Mouse (Mus musculus) MEL (cell line): ENCODE data around the gene Prcd. TPM values are rescaled to one million over a fixed set of nuclear protein-coding genes. Genes with fewer than 3 reads are reported as not detected.

Experiments
- DNase-seq: peaks from one replicate; pipeline ENCODE4 v3.0.0; 2011; ENCODE audit warnings: low read depth, low spot score
- H3K27ac ChIP-seq: 2 replicates; pipeline ENCODE4 v1.5.1; 2012; ENCODE audit warnings: low read depth, mild to moderate bottlenecking, control low read depth, low read length, moderate library complexity; ENCODE audit not compliant: control insufficient read depth
- H3K27me3 ChIP-seq, 2 experiments: fragments of 150-350 bp in 1 of 2; sonication (generic) in 1 of 2; 2 replicates each; pipeline ENCODE4 v1.6.1; 2012; ENCODE audit warnings: low read length in 2 of 2, mild to moderate bottlenecking in 2 of 2, improper control_type of control experiment in 1 of 2, moderate library complexity in 1 of 2; ENCODE audit not compliant: insufficient read depth in 2 of 2, control insufficient read depth in 1 of 2
- H3K36me3 ChIP-seq, 2 experiments: 2 replicates each; pipeline ENCODE4 v1.6.1; 2012 to 2014; ENCODE audit warnings: low read length in 2 of 2, improper control_type of control experiment in 1 of 2, inconsistent platforms in 1 of 2, mild to moderate bottlenecking in 1 of 2; ENCODE audit not compliant: insufficient read depth in 2 of 2, control insufficient read depth in 1 of 2
- H3K4me1 ChIP-seq, 2 experiments: fragments of 150-350 bp in 1 of 2; sonication (generic) in 1 of 2; 2 replicates each; pipeline ENCODE4 v1.6.1; 2012; ENCODE audit warnings: low read length in 2 of 2, improper control_type of control experiment in 1 of 2, mild to moderate bottlenecking in 1 of 2; ENCODE audit not compliant: insufficient read depth in 2 of 2, control insufficient read depth in 1 of 2
- H3K4me3 ChIP-seq, 2 experiments: fragments of 150-350 bp in 1 of 2; sonication (generic) in 1 of 2; 2 replicates each; pipeline ENCODE4 v1.5.1; 2012; ENCODE audit warnings: low read depth in 2 of 2, low read length in 2 of 2, mild to moderate bottlenecking in 2 of 2, moderate library complexity in 2 of 2, control low read depth in 1 of 2, improper control_type of control experiment in 1 of 2; ENCODE audit not compliant: control insufficient read depth in 1 of 2, insufficient read depth in 1 of 2
- H3K79me2 ChIP-seq: 2 replicates; pipeline ENCODE4 v1.6.1; 2012; ENCODE audit warnings: mild to moderate bottlenecking, low read length, moderate library complexity; ENCODE audit not compliant: control insufficient read depth, poor library complexity, insufficient read depth
- H3K9ac ChIP-seq: 2 replicates; pipeline ENCODE4 v1.6.1; 2012; ENCODE audit warnings: low read depth, mild to moderate bottlenecking, control low read depth, low read length, moderate library complexity; ENCODE audit not compliant: control insufficient read depth, poor library complexity, severe bottlenecking
- H3K9me3 ChIP-seq: fragments of 150-350 bp; sonication (generic); replicated peaks from 2 replicates; pipeline ENCODE4 v1.6.1; 2012; ENCODE audit warnings: mild to moderate bottlenecking, low read length, improper control_type of control experiment, moderate library complexity; ENCODE audit not compliant: insufficient read depth
- CTCF ChIP-seq, 3 experiments: IDR thresholded peaks in 2 of 3; conservative IDR thresholded peaks in 1 of 3; 2 replicates each; pipeline ENCODE4 v1.5.1; 2011 to 2012; ENCODE audit warnings: low read length in 3 of 3, low read depth in 2 of 3, mild to moderate bottlenecking in 2 of 3, improper control_type of control experiment in 1 of 3, inconsistent platforms in 1 of 3, mixed read lengths in 1 of 3, moderate library complexity in 1 of 3; ENCODE audit not compliant: control insufficient read depth in 1 of 3, insufficient read depth in 1 of 3, poor library complexity in 1 of 3, severe bottlenecking in 1 of 3
- GABPA ChIP-seq: IDR thresholded peaks from 2 replicates; pipeline ENCODE4 v1.6.1; 2012; ENCODE audit warnings: low read depth, mild to moderate bottlenecking, inconsistent platforms, low read length, improper control_type of control experiment, moderate library complexity
- HCFC1 ChIP-seq: IDR thresholded peaks from 2 replicates; pipeline ENCODE4 v1.6.1; 2012; ENCODE audit warnings: low read depth, mild to moderate bottlenecking, inconsistent platforms, low read length, improper control_type of control experiment, moderate library complexity
- MAFK ChIP-seq: IDR thresholded peaks from 2 replicates; pipeline ENCODE4 v1.6.1; 2011; ENCODE audit warnings: low read depth, mild to moderate bottlenecking, low read length, improper control_type of control experiment, borderline replicate concordance
- MEF2A ChIP-seq: IDR thresholded peaks from 2 replicates; pipeline ENCODE4 v1.6.1; 2014; ENCODE audit warnings: low read depth, mild to moderate bottlenecking, inconsistent platforms, low read length, improper control_type of control experiment; ENCODE audit not compliant: poor library complexity, insufficient replicate concordance, severe bottlenecking; ENCODE audit errors: extremely low read depth
- MXI1 ChIP-seq: IDR thresholded peaks from 2 replicates; pipeline ENCODE4 v1.6.1; 2011; ENCODE audit warnings: mild to moderate bottlenecking, low read depth, low read length, improper control_type of control experiment
- MYB ChIP-seq: IDR thresholded peaks from 2 replicates; pipeline ENCODE4 v1.6.1; 2011; ENCODE audit warnings: mild to moderate bottlenecking, low read depth, low read length, improper control_type of control experiment
- POLR2AphosphoS2 ChIP-seq: IDR thresholded peaks from 2 replicates; pipeline ENCODE4 v1.6.1; 2011; ENCODE audit warnings: low read length, improper control_type of control experiment
- POLR2AphosphoS5 ChIP-seq: IDR thresholded peaks from 2 replicates; pipeline ENCODE4 v1.6.1; 2012; ENCODE audit warnings: low read depth, borderline replicate concordance, mild to moderate bottlenecking, inconsistent platforms, low read length, moderate library complexity, mixed read lengths
- RAD21 ChIP-seq: IDR thresholded peaks from 2 replicates; pipeline ENCODE4 v1.6.1; 2011; ENCODE audit warnings: mild to moderate bottlenecking, low read depth, low read length, improper control_type of control experiment
- RCOR1 ChIP-seq: IDR thresholded peaks from 2 replicates; pipeline ENCODE4 v1.6.1; 2012; ENCODE audit warnings: low read depth, mild to moderate bottlenecking, inconsistent platforms, low read length, improper control_type of control experiment
- ZMIZ1 ChIP-seq: IDR thresholded peaks from 2 replicates; pipeline ENCODE4 v1.6.1; 2012; ENCODE audit warnings: low read depth, mild to moderate bottlenecking, inconsistent platforms, low read length, improper control_type of control experiment, moderate library complexity
- ZNF384 ChIP-seq: IDR thresholded peaks from 2 replicates; pipeline ENCODE4 v1.6.1; 2012; ENCODE audit warnings: low read depth, mild to moderate bottlenecking, inconsistent platforms, low read length, improper control_type of control experiment
- polyA plus RNA-seq, 2 experiments: library from polyadenylated mRNA; stranded (reverse) in 1 of 2; unstranded in 1 of 2; fragments of >175 nt in 1 of 2; fragments of >200 nt in 1 of 2; gene quantifications; 2 replicates each; pipeline versions ENCODE4 v1.2.1 to v1.2.4; 2012; ENCODE audit warnings: low replicate concordance in 2 of 2, low read depth in 1 of 2; ENCODE audit not compliant: insufficient read length in 2 of 2, insufficient read depth in 1 of 2, missing spikeins in 1 of 2
- total RNA-seq: library from RNA; depleted of rRNA; stranded (reverse); fragments of 300-350 nt; gene quantifications from 2 replicates; pipeline ENCODE4 v1.2.3, GENCODE M21; 2012

Gene Prcd
- total and polyA plus RNA-seq, 3 experiments, result 44.4 to 72.2 TPM; not detected in 1

GRCm38 (mm10) chr11:116677711-116678441 is 24.5 kb downstream of the Prcd start:
- peaks cover 0 to 15% of the 10 kb centered on the region in 2 experiments; a peak in 2 of 4 replicates for H3K4me1 ChIP-seq
- no peak overlapping the region for H3K9ac ChIP-seq
- peak; percentile 51 for DNase-seq
- no peaks in the 10 kb centered on the region for H3K9me3 ChIP-seq
- peaks cover 20% of the 10 kb centered on the region for H3K79me2 ChIP-seq
- H3K27me3 ChIP-seq, result no peaks in the 10 kb centered on the region
- TF ChIP-seq MAFK, result no peak
- TF ChIP-seq ZNF384, result peak; percentile 86
- TF ChIP-seq, all 39 proteins: peak for 1
- Histone ChIP-seq H3K27ac (no peak overlapping the region), H3K4me3 (no peak overlapping the region), H3K36me3 (peaks cover 11 to 24% of the 10 kb centered on the region in 2 experiments)

DNA sequence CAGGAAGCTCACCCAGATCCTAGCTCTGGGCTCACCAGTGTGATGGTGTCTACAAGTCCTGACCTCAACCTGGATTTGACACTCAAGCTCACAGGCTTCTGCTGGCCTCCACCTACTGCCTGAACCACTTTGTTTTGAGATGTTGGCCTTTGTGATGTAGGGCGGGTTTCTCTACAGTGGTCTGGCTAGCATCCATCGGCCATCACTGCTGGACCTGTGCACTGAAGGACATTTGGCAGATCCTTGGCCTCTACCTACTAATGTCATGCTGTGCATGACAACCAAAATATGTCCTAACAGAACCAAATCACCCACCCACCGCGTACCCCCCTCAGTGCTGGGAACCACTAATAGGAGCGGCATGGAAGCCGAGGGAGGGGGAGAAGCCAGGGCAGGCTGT is 25.8 kb downstream of the Prcd start:
- Histone ChIP-seq H3K9me3 (no peaks in the 10 kb centered on the region), H3K79me2 (peaks cover 8% of the 10 kb centered on the region), H3K9ac (no peak overlapping the region), H3K4me1 (peaks cover 0 to 3% of the 10 kb centered on the region in 2 experiments; a peak in 2 of 4 replicates), H3K27ac (no peak overlapping the region), H3K36me3 (peaks cover 4 to 11% of the 10 kb centered on the region in 2 experiments; a peak in 3 of 4 replicates), H3K4me3 (no peak overlapping the region), H3K27me3 (no peaks in the 10 kb centered on the region)
- DNase-seq, result no peak
- TF ChIP-seq POLR2AphosphoS2, result peak; percentile 23; the same call in 1 of the 2 replicates
- TF ChIP-seq CTCF (IDR thresholded peaks at IDR 0.05 in 2 of 3, conservative IDR thresholded peaks at IDR 0.05 in 1 of 3; ENCODE audit: control insufficient read depth in 1 of 3, insufficient read depth in 1 of 3, low read depth in 2 of 3, low read length in 3 of 3, poor library complexity in 1 of 3, severe bottlenecking in 1 of 3), result no peak
- TF ChIP-seq ZMIZ1, result 0 out of 2 replicates have a peak, but pooled peaks have one; percentile 21

- no peak overlapping the region for H3K27ac ChIP-seq
- no peaks in the 10 kb centered on the region for H3K4me1 ChIP-seq
These were observed 27.2 kb downstream of the Prcd start for GRCm38 (mm10) chr11:116680321-116681091.

More at GRCm38 (mm10) chr11:116680321-116681091, 27.2 kb downstream of the Prcd start:
- H3K79me2 ChIP-seq, result no peaks in the 10 kb centered on the region; the same call in 1 of the 2 replicates
- DNase-seq, result no peak
- H3K9ac ChIP-seq, result no peak overlapping the region
- H3K4me3 ChIP-seq, result no peak overlapping the region
- TF ChIP-seq CTCF (IDR thresholded peaks at IDR 0.05 in 2 of 3, conservative IDR thresholded peaks at IDR 0.05 in 1 of 3; ENCODE audit: control insufficient read depth in 1 of 3, insufficient read depth in 1 of 3, low read depth in 2 of 3, low read length in 3 of 3, poor library complexity in 1 of 3, severe bottlenecking in 1 of 3) (no peak), RAD21 (no peak), MAFK (no peak), POLR2AphosphoS2 (no peak), MYB (no peak), POLR2AphosphoS5 (no peak), GABPA (no peak), MXI1 (no peak), MEF2A (no peak), HCFC1 (no peak), RCOR1 (no peak)
- no peaks in the 10 kb centered on the region for H3K9me3 ChIP-seq
- no peaks in the 10 kb centered on the region; a peak in 1 of 4 replicates for H3K36me3 ChIP-seq
- no peaks in the 10 kb centered on the region for H3K27me3 ChIP-seq
